Mouse (Mus musculus) CD4-positive, CD25-positive, alpha-beta regulatory T cell, adult 4 months (primary cell): ENCODE results near the gene Cdc14a. TPM values are rescaled to one million over a fixed set of nuclear protein-coding genes. Genes with fewer than 3 reads are reported as not detected.

ENCODE experiments used
- ATAC-seq: one replicate; pipeline ENCODE4 v1.8.0; 2017
- polyA plus RNA-seq, 2 experiments: library from polyadenylated mRNA; unstranded; fragments of 100-300 nt; shearing (Covaris generic); gene quantifications; one replicate each; pipeline ENCODE4 v1.2.1; 2017

Gene Cdc14a
- polyA plus RNA-seq, 2 experiments from 2014 or later = 10.1 to 10.5 TPM

- ATAC-seq = no peak
These were observed 10.7 kb downstream of the Cdc14a start for GRCm38 (mm10) chr3:116412954-116413724.

DNA sequence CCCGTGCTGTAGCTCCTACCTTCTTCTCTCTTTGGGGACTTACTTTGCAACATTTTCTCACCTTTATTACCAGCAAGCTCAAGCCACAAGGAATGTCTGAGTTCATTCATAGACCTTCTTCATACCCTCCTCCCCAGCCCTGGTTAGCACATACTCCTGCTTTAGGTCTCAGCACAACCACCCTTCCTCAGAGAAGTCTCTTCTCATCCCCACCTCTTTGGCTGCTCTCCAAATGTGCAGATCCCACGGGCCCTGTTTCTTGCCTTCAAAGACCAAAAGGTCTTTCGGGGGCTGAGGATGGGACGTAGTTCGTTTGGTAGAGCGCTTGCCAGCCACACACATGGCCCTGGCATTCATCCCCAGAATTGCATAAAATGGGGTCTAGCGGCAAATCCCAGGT lies 13.8 kb downstream of the Cdc14a start:
- ATAC-seq = no peak

DNA sequence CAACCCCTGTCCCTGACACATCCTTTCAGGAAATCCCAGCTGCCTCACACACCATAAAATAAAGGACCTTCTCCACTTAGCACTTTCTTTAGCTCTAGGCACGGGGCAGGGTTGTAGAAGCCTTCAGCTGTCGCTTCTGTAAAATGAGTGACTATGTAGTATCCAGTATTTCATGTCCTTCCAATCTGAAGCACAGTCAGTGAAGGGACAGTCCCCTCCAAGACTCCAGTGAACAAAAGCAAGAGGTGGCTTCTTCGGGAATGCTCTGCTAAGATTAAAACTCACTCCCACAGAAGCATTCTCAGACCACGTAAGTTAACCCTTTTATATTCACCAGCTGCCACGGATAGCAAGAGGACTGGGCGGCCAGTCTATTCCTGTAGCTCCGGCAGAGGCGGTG lies 14.3 kb downstream of the Cdc14a start:
- ATAC-seq = no peak

DNA sequence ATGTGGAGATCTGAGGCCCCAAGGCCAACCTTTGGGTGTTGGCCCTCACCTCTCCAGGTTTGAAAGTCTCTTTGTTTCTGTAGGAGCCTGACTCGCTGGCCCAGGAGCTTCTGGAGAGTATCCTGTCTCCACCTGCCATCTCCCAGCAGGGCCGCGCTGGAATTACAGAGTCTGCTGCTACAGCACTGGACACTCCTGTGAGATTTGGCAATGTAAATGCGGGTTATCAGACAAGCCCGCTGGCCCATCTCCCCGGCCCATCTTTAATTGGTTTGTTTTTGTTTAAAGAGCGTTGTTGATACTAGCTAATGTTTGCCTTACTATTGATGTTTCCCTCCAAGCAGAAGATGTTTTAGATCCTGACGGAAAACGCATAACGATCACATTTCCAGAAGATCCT lies 15.0 kb downstream of the Cdc14a start:
- no peak for ATAC-seq

- ATAC-seq = no peak
These were observed 18.3 kb downstream of the Cdc14a start for GRCm38 (mm10) chr3:116405516-116405915.

GRCm38 (mm10) chr3:116401436-116401835 lies 22.4 kb downstream of the Cdc14a start:
- no peak for ATAC-seq

DNA sequence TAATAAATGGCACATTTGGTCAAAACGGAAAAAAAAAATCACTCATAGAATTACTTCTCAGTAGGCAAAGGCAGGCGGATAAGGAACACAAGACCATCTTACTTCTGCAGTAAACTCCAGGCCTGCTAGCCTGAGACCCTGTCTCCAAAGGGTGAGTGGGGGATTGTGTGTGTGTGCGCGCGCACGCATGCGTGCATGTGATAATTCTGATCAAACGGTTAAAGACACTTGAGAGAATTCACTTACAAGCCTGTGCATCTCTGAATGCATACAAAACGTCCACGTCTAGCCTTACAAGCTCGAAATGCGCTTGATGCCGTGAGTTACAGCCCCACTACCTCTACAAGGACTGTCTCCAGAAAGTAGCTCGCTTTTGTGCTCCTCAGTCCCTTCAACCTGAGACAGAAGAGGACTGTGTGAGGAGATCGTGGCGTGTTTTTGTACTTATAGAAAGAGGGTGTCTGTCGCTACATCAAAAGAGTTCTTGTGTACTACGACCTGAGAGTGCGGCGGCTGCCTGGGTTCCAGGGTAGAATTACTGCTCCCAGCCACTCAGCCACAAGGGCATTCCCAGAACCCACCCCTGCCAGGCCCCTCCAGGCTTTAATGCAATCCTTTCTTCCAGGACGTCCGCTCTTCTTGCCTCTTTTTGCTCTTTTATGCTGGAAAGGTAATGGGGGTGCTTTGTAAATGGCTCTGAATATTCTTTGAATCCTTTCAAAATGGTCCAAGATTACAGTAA lies 24.3 kb downstream of the Cdc14a start:
- no peak for ATAC-seq

GRCm38 (mm10) chr3:116398543-116398942 lies 25.3 kb downstream of the Cdc14a start:
- no peak for ATAC-seq

DNA sequence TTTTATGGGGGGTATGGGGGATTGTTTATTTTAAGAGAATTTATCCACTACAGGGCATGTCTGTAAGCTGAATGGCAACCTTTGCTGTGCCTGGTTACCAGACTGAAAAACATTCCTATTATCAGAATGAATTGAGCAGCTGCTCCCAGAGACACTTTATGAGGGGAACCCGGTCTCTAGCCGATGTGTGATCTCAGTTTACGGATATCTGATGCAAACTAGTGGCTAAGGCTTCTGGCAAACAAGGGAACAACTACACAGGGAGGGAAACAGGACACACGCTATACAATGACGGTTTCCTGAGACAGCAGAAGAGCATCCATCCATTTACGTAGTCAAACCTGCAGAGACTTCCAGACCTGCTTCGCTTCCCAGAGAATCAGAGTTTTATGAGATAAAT lies 25.9 kb downstream of the Cdc14a start:
- ATAC-seq = no peak

GRCm38 (mm10) chr3:116397341-116397740 lies 26.5 kb downstream of the Cdc14a start:
- ATAC-seq = no peak

DNA sequence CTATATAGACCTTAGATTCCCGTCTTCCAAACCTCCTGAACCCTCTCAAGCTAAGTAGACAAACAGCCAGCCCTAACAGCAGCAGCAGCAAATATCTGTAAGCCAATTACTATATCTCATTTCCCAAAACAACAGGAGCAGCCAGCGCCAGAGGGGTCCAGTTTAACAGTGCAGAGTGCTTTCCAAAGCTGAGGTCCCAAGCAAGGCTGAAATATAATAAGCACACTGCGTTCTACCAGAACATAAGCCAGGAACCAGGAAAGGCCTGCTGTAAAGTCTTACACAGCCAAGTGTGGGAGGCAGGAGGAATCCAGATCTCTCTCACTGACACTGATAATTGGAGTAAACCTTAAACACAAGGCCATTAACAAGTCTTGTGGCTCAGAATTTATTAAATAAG lies 27.3 kb downstream of the Cdc14a start:
- ATAC-seq = no peak

GRCm38 (mm10) chr3:116394885-116395390 lies 28.9 kb downstream of the Cdc14a start:
- no peak for ATAC-seq

DNA sequence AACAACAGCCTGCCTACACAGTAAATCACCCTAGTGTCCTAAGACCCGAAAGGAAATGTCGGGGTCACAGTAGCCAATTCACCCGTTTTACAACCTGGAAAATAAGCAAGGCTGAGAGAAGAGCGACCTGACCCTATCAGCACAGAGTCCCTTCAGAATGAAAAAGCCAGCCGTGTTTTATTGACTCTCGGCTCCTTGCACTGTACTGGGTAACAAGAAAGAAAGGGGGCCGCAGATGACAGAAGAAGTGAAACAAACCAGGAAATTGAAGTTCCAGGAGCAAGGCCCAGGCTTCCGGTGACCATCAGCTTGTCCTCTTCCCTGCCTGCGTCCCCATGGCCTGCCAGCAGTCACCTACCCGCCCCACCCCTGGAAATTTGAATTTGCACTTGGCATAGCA lies 32.4 kb downstream of the Cdc14a start:
- ATAC-seq = no peak

- ATAC-seq = no peak
These were observed 34.0 kb downstream of the Cdc14a start for GRCm38 (mm10) chr3:116389500-116390470.

- no peak for ATAC-seq
These were observed 35.0 kb downstream of the Cdc14a start for GRCm38 (mm10) chr3:116388808-116389207.

- no peak for ATAC-seq
These were observed 36.9 kb downstream of the Cdc14a start for GRCm38 (mm10) chr3:116386886-116387285.

DNA sequence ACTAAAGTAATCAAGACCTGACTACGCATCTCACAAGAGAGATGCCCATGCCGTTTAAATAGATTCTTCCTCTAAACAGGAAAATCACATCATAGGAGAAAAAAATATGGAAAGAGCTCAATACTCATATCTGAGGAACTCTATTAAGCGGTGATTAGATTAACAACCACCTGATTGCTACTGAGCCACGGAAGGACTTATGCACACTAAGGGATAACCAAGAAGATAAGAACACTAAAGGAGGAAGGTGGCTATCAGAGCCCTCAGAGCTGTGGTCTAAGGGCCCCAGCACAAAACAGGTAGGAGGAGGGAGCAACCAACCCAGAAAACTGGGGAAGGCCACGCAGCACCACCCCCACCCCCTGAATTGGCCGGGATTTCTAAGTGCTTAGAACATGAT lies 37.5 kb downstream of the Cdc14a start:
- ATAC-seq = no peak

- peak; percentile 45 for ATAC-seq
These were observed 39.5 kb downstream of the Cdc14a start for GRCm38 (mm10) chr3:116384319-116384718.

GRCm38 (mm10) chr3:116380319-116380718 lies 43.5 kb downstream of the Cdc14a start:
- ATAC-seq = peak; percentile 70

DNA sequence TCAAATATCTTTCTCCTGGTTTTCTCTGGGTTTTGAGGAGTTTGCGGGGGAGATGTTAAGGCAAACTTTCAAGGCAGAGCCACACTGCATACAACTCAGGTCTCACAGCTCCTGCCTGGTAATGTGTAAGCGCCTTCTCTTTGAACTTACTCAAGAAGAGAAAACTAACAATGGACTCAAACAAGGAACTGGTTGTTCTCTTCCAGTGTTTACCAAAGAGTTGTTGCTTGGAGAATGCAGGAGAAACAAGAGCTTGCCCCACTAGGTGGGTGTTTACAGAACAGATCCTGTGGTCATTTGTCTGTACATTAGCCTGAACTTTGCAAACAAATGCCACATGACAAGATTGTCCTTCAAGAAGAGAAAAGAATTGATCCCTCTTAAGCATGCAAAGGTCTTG lies 48.4 kb downstream of the Cdc14a start:
- ATAC-seq = no peak

- peak; percentile 93 for ATAC-seq
These were observed 49.3 kb downstream of the Cdc14a start for GRCm38 (mm10) chr3:116374486-116374885.

DNA sequence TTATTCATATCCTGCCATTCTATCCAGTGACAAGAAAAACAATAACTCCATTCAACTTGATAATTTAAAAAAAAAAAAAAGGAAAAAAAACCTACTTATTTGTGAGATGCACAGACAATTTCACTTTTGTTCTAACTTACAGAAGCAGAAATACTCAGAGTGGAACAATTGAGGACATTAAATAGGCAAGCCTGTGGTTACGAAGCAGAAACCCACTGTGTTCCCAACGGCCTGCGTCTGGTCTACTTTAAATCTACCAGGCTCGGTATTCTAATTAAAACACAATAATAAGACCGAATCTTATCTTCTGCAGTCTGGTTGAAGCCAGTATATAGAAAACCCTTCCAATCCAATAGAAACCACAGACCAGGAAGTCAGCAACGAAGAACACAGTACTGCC lies 50.6 kb downstream of the Cdc14a start:
- no peak for ATAC-seq
